Mouse (Mus musculus) induced T-regulatory cell, adult 2 months (primary cell): Measurements from ENCODE around the gene Stra6l.

Experiments used
- DNase-seq: peaks from one replicate; pipeline ENCODE4 v3.0.0-alpha.2; 2012; ENCODE audit warnings: low read depth

Gene Stra6l

DNA sequence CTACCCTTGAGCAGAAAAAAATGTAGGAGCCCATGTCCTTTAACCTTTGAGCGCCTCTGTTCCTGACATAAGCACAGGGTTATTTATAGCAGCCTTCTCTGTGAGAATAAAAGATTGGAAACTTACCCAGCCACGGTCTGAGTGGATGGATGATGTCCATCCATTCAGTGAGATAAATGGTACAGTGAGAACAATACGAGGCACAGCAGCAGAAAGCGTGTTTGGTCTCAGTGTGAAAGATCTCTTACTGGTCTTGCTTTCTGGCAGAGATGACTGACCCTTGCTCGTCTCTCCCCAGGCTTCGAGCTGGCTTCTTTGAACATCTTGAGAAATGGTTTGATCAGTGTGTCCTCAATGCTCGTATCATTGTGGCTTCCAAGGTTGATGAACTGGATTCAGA, 68.6 kb downstream of the Stra6l start:
- DNase-seq, result no peak

DNA sequence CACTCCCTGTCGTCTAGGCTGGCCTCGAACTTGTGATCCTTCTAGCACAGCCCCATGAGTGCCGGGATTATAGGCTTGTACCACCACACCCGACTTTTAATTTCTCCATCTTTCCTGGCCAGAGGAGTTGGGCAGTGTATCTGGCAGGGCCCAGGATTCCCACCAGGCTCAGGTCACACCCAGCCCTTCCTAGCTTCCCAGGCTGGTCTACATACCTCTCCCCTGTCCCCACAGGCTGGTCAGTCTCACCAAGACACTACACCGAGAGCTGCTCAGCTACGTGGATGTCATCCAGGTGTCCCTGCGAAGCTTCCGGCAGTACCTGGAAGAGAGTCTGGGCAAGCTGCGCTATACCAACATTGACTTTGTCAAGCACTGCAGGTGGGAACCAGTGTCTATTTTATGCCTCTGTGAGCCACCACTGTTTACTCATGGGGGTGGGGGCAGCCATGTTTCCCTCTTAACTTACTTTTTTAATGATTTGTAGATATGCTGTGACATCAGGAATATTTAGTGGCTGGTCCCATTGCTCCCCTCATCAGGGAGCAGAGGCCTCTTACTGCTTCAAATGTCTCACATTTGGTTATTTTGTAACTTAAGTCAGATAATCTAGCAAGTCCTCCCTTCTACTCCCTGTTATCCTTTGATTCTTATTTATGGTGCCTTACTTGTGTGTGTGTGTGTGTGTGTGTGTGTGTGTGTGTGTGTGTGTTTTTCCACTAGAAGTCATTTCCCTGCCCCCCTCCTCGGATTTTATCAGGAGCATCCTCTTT, 73.4 kb downstream of the Stra6l start:
- no peak for DNase-seq

DNA sequence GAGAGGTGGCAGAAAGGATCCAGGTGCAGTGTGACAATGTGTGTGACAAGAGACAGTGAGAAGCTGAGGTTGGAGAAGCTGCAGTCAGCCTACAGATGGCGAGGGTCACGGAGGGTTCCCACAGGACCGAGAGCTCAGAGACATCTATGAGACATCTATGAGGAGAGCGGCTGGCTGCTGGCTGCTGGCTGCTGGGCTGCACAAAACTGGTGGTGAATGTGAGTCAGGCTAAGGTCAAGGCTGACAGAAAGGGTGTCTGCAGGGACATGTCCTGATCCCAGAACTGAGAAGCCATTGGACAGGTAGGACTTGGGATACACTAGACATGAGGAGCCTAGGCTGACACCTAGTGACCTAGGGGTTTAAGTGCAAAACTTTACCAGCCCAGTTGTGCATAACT, 75.5 kb downstream of the Stra6l start:
- DNase-seq, result no peak

GRCm38 (mm10) chr4:45928561-45928960, 80.1 kb downstream of the Stra6l start:
- DNase-seq, result no peak
